Mouse (Mus musculus): ENCODE results near the gene Gm45717. TPM values are rescaled to one million over a fixed set of nuclear protein-coding genes. Genes with fewer than 3 reads are reported as not detected.

Gene Gm45717
- polyA plus RNA-seq (2015; fragmentation: Nextera tagmentation; extraction: Ambion mirVana) = not detected in 2 replicates

GRCm38 (mm10) chr7:140955758-140956555, at the start of gene Gm45717, which contains the start of gene Ifitm2:
Gm45717 (minus strand) TSS chr7:140955937.
Ifitm2 (minus strand) TSS chr7:140955987.
- ATAC-seq (ENCODE audit: low read depth) = no peak
- H3K9ac ChIP-seq = peak within 1 kb of the TSS; percentile 62
- peaks cover 34% of the 10 kb centered on the region for H3K4me1 ChIP-seq (replicated peaks)
- WGBS = 26% methylated on average over 11 of the region's 11 CpGs
- no peaks in the 10 kb centered on the region for H3K27me3 ChIP-seq
- H3K4me3 ChIP-seq = peak within 1 kb of the TSS; percentile 35
- no peaks in the 10 kb centered on the region for H3K36me3 ChIP-seq
- H3K9me3 ChIP-seq = no peaks in the 10 kb centered on the region
- peak within 1 kb of the TSS; percentile 38 for H3K27ac ChIP-seq (replicated peaks)
- peak within 1 kb of the TSS; percentile 55 for H3K4me2 ChIP-seq

DNA sequence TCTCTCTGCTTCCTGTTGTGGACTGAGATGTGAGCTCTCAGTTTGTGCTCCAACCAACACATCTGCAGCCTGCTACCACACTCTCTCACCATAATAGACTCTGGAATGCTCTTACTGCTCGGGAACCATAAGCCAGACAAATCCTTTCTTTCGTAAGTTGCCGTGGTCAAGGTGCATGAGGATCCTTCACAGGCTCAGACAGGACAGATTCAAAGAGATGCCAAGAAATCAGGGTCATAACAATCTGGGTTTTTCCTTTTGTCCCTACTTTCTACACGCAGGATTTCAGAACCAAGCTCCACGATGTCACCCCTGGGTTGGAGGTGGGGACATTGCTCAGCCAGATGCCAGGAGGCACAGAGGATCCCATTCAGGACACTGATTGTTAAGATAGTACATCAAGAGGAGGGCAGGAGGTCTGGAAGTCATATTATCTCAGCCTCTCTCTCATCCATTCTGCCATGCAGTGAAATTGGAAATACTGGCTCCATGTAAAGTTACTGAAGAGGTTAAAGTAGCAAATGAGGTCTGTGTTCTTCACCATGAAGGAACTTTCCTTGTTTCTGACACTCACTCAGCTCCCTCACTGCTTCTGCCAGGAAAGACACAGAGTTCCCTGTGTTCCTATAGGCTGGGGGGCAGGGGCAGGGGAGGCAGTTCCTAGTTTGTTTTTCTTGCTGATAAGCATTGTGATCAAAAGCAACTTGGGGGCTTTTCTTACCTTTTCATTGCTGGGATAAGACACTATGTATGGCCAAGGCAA, 47.7 kb upstream of the Gm45717 start:
- 86% methylated on average over 5 of the region's 5 CpGs for WGBS

GRCm38 (mm10) chr7:141000881-141001708, 45.4 kb upstream of the Gm45717 start:
- Histone ChIP-seq H3K4me1 (replicated peaks) (no peaks in the 10 kb centered on the region), H3K4me2 (no peak overlapping the region), H3K9me3 (no peaks in the 10 kb centered on the region), H3K27me3 (no peaks in the 10 kb centered on the region), H3K9ac (no peak overlapping the region), H3K27ac (replicated peaks) (no peak overlapping the region), H3K36me3 (no peaks in the 10 kb centered on the region), H3K4me3 (no peak overlapping the region)
- WGBS = 73% methylated on average over 15 of the region's 15 CpGs
- ATAC-seq (ENCODE audit: low read depth) = no peak

More for the DNA sequence above, 47.7 kb upstream of the Gm45717 start:
- H3K4me1 ChIP-seq (replicated peaks) = 0 out of 2 replicates have a peak, but pooled peaks cover 2% of the 10 kb centered on the region
- H3K9me3 ChIP-seq = no peaks in the 10 kb centered on the region
- H3K4me3 ChIP-seq = no peak overlapping the region
- no peak overlapping the region for H3K9ac ChIP-seq
- no peaks in the 10 kb centered on the region for H3K36me3 ChIP-seq
- no peak overlapping the region for H3K27ac ChIP-seq (replicated peaks)
- no peaks in the 10 kb centered on the region for H3K27me3 ChIP-seq
- no peak for ATAC-seq (ENCODE audit: low read depth)
- no peak overlapping the region for H3K4me2 ChIP-seq

- no peaks in the 10 kb centered on the region for H3K9me3 ChIP-seq
- no peak for ATAC-seq (ENCODE audit: low read depth)
- H3K4me3 ChIP-seq = no peak overlapping the region
- H3K4me1 ChIP-seq (replicated peaks) = no peaks in the 10 kb centered on the region
- no peak overlapping the region for H3K27ac ChIP-seq (replicated peaks)
- H3K27me3 ChIP-seq = no peaks in the 10 kb centered on the region
- H3K4me2 ChIP-seq = no peak overlapping the region
- H3K36me3 ChIP-seq = no peaks in the 10 kb centered on the region
- no peak overlapping the region for H3K9ac ChIP-seq
- WGBS = 91% methylated on average over 11 of the region's 11 CpGs
Measured at GRCm38 (mm10) chr7:140998853-140999700, 43.3 kb upstream of the Gm45717 start.

GRCm38 (mm10) chr7:140997817-140998216, 42.1 kb upstream of the Gm45717 start:
- no peak for ATAC-seq (ENCODE audit: low read depth)
- 58% methylated on average over 1 of the region's 1 CpGs for WGBS

GRCm38 (mm10) chr7:140991117-140991689, 35.5 kb upstream of the Gm45717 start:
- H3K9ac ChIP-seq = no peak overlapping the region
- no peak overlapping the region for H3K4me2 ChIP-seq
- no peaks in the 10 kb centered on the region for H3K4me1 ChIP-seq (replicated peaks)
- no peak for ATAC-seq (ENCODE audit: low read depth)
- H3K27me3 ChIP-seq = no peaks in the 10 kb centered on the region
- 84% methylated on average over 14 of the region's 14 CpGs for WGBS
- no peaks in the 10 kb centered on the region for H3K9me3 ChIP-seq
- H3K27ac ChIP-seq (replicated peaks) = no peak overlapping the region
- H3K36me3 ChIP-seq = no peaks in the 10 kb centered on the region
- H3K4me3 ChIP-seq = no peak overlapping the region

More at GRCm38 (mm10) chr7:140997817-140998216, 42.1 kb upstream of the Gm45717 start:
- Histone ChIP-seq H3K27me3 (no peaks in the 10 kb centered on the region), H3K4me2 (no peak overlapping the region), H3K4me3 (no peak overlapping the region), H3K36me3 (no peaks in the 10 kb centered on the region), H3K4me1 (replicated peaks) (no peaks in the 10 kb centered on the region), H3K9ac (no peak overlapping the region), H3K27ac (replicated peaks) (no peak overlapping the region), H3K9me3 (no peaks in the 10 kb centered on the region)

GRCm38 (mm10) chr7:140990622-140991021, 34.9 kb upstream of the Gm45717 start:
- WGBS = 81% methylated on average over 5 of the region's 5 CpGs
- no peak for ATAC-seq (ENCODE audit: low read depth)
- Histone ChIP-seq H3K4me1 (replicated peaks) (no peaks in the 10 kb centered on the region), H3K27ac (replicated peaks) (no peak overlapping the region), H3K27me3 (no peaks in the 10 kb centered on the region), H3K9ac (no peak overlapping the region), H3K36me3 (no peaks in the 10 kb centered on the region), H3K4me3 (no peak overlapping the region), H3K9me3 (no peaks in the 10 kb centered on the region), H3K4me2 (no peak overlapping the region)

DNA sequence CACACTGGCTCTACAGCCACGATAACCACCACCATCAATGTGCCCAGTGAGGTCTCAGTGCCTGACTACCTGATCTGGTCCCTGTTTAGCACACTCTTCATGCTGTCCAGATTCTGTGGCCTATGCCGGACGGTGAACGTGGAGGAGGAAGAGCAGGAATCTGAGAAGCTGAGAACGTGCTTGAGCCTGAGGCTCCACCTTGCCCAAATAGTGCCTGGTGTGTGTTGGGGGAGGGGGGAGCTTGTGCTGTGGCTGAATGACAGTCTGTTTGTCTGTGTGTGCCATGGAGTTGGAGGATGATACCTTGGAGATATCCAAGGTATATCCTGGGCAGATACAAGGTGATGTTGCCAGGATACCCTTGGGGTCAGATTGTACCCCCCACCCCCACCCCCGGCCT, 34.4 kb upstream of the Gm45717 start:
- H3K9me3 ChIP-seq = no peaks in the 10 kb centered on the region
- H3K9ac ChIP-seq = no peak overlapping the region
- 79% methylated on average over 6 of the region's 6 CpGs for WGBS
- H3K27me3 ChIP-seq = no peaks in the 10 kb centered on the region
- H3K36me3 ChIP-seq = no peaks in the 10 kb centered on the region
- no peak overlapping the region for H3K27ac ChIP-seq (replicated peaks)
- no peaks in the 10 kb centered on the region for H3K4me1 ChIP-seq (replicated peaks)
- H3K4me2 ChIP-seq = no peak overlapping the region
- ATAC-seq (ENCODE audit: low read depth) = no peak
- no peak overlapping the region for H3K4me3 ChIP-seq

DNA sequence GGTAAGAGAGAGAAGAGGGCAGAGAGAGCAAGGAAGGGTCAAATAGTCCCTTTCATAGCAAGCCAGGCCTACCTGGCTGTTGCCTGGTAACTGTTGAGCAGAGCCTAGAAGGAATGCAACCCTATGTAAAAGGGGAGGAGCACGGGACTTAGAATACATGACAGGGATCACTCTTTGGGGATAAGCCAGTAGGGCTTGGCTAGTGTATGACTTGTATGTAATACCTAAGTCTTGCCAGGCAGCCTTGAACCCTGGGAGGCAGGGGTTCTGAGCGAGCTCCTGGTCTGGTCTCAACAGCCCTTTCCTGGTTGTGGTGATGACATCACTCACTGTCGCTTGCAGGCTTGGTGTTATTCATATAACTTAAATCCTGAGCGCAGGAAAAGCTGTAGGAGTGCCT, 33.3 kb upstream of the Gm45717 start:
- no peak overlapping the region for H3K4me2 ChIP-seq
- no peaks in the 10 kb centered on the region for H3K9me3 ChIP-seq
- H3K27me3 ChIP-seq = no peaks in the 10 kb centered on the region
- H3K4me1 ChIP-seq (replicated peaks) = no peaks in the 10 kb centered on the region
- no peak overlapping the region for H3K9ac ChIP-seq
- no peak overlapping the region for H3K27ac ChIP-seq (replicated peaks)
- WGBS = 78% methylated on average over 4 of the region's 4 CpGs
- H3K4me3 ChIP-seq = no peak overlapping the region
- no peak for ATAC-seq (ENCODE audit: low read depth)
- no peaks in the 10 kb centered on the region for H3K36me3 ChIP-seq

DNA sequence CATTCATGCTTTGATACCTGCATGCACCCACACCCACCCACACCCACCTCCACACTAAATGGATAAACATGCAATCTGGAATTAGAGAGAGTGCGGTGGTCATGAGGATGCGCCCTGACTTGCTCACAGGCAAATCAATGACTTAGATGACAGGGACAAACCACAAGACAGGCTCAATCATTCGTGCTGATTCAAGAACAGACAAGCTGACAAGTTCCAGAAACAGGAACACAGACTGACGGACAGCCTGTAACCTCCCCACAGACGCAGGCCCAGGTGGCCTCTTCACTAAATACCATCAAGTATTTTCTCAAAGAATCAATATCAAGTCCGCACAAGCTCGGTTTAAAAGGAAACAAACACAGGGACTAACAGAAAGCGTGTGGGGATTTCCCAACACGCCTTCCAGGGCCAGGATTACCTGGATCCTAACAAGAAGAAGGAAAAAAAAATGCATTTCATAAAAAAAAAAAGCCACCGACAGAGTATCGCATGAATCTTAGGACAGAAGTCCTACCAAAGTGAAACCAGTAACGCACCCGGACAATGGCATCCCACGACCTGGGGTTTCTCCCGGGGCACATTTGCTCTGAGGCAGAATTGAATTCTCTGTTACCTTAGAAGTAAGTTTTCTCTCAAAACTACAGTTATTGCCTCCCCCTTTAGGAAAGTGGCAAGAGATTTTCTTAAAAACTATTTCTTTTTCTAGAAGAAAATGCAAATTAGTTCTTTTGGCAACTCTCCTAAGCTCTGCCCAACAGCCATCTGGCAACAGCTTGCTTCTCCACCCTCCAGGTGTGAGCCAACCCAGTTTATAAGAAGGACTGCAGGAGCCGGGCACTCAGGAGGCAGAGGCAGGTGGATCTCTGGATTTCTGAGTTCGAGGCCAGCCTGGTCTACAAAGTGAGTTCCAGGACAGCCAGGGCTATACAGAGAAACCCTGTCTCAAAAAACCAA, 31.7 kb upstream of the Gm45717 start:
- Histone ChIP-seq H3K36me3 (no peaks in the 10 kb centered on the region), H3K27me3 (no peaks in the 10 kb centered on the region), H3K9me3 (no peaks in the 10 kb centered on the region), H3K4me1 (replicated peaks) (no peaks in the 10 kb centered on the region), H3K27ac (replicated peaks) (no peak overlapping the region), H3K4me3 (no peak overlapping the region), H3K4me2 (no peak overlapping the region), H3K9ac (no peak overlapping the region)
- 90% methylated on average over 17 of the region's 17 CpGs for WGBS
- ATAC-seq (ENCODE audit: low read depth) = no peak

Data from neural tube, embryonic 13.5 days (tissue).